Mouse (Mus musculus): ENCODE measurements around the gene Flnb.

The Flnb gene

GRCm38 (mm10) chr14:7986913-7987312 lies 169.2 kb downstream of the Flnb start:
- in situ Hi-C loops (cut with MboI; ENCODE audit: low pct_unique_long_range_greater_than_20kb in 1 of 2, low sequenced_read_pairs in 2 of 2, unreplicated experiment in 1 of 2) = loop anchor here in 1 of 2 experiments (25.0 kb wide), 2 partner anchors 150 to 350 kb away; no protein-coding TSS in a partner anchor

- in situ Hi-C loops (cut with MboI; ENCODE audit: low pct_unique_long_range_greater_than_20kb in 1 of 2, low sequenced_read_pairs in 2 of 2, unreplicated experiment in 1 of 2) = loop anchor here in 1 of 2 experiments (25.0 kb wide), 2 partner anchors 148 to 348 kb away; no protein-coding TSS in a partner anchor
Measured at GRCm38 (mm10) chr14:7989371-7989770, 171.6 kb downstream of the Flnb start.

- in situ Hi-C loops (cut with MboI; ENCODE audit: low pct_unique_long_range_greater_than_20kb in 1 of 2, low sequenced_read_pairs in 2 of 2, unreplicated experiment in 1 of 2) = loop anchor here (10.0 to 25.0 kb wide), 4 partner anchors 147 to 347 kb away; partner anchors contain the start of gene Flnb (in 1 of the 2)
Measured at GRCm38 (mm10) chr14:7989961-7990360, 172.2 kb downstream of the Flnb start.

GRCm38 (mm10) chr14:7991108-7991776 lies 173.5 kb downstream of the Flnb start:
- in situ Hi-C loops (cut with MboI; ENCODE audit: low pct_unique_long_range_greater_than_20kb in 1 of 2, low sequenced_read_pairs in 2 of 2, unreplicated experiment in 1 of 2) = loop anchor here (10.0 to 25.0 kb wide), 4 partner anchors 146 to 346 kb away; partner anchors contain the start of gene Flnb (in 1 of the 2)

GRCm38 (mm10) chr14:7992158-7992557 lies 174.4 kb downstream of the Flnb start:
- in situ Hi-C loops (cut with MboI; ENCODE audit: low pct_unique_long_range_greater_than_20kb in 1 of 2, low sequenced_read_pairs in 2 of 2, unreplicated experiment in 1 of 2) = loop anchor here (10.0 to 25.0 kb wide), 4 partner anchors 145 to 345 kb away; partner anchors contain the start of gene Flnb (in 1 of the 2)

- in situ Hi-C loops (cut with MboI; ENCODE audit: low pct_unique_long_range_greater_than_20kb in 1 of 2, low sequenced_read_pairs in 2 of 2, unreplicated experiment in 1 of 2) = loop anchor here (10.0 to 25.0 kb wide), 4 partner anchors 143 to 343 kb away; partner anchors contain the start of gene Flnb (in 1 of the 2)
Measured at GRCm38 (mm10) chr14:7994271-7994767, 176.6 kb downstream of the Flnb start, which contains the start of gene Dnase1l3. Gene Dnase1l3 (minus strand): TSS chr14:7994573.

GRCm38 (mm10) chr14:7997255-7997696 lies 179.5 kb downstream of the Flnb start:
- in situ Hi-C loops (cut with MboI; ENCODE audit: low pct_unique_long_range_greater_than_20kb in 1 of 2, low sequenced_read_pairs in 2 of 2, unreplicated experiment in 1 of 2) = loop anchor here (10.0 to 25.0 kb wide), 4 partner anchors 140 to 340 kb away; partner anchors contain the start of gene Flnb (in 1 of the 2)

- in situ Hi-C loops (cut with MboI; ENCODE audit: low pct_unique_long_range_greater_than_20kb in 1 of 2, low sequenced_read_pairs in 2 of 2, unreplicated experiment in 1 of 2) = loop anchor here (10.0 to 25.0 kb wide), 4 partner anchors 138 to 338 kb away; partner anchors contain the start of gene Flnb (in 1 of the 2)
Measured at GRCm38 (mm10) chr14:7999030-7999429, 181.3 kb downstream of the Flnb start.

- in situ Hi-C loops (cut with MboI; ENCODE audit: low pct_unique_long_range_greater_than_20kb in 1 of 2, low sequenced_read_pairs in 2 of 2, unreplicated experiment in 1 of 2) = loop anchor here (10.0 to 25.0 kb wide), 4 partner anchors 138 to 338 kb away; partner anchors contain the start of gene Flnb (in 1 of the 2)
Measured at GRCm38 (mm10) chr14:7999435-7999834, 181.7 kb downstream of the Flnb start.

GRCm38 (mm10) chr14:8000247-8000646 lies 182.5 kb downstream of the Flnb start:
- in situ Hi-C loops (cut with MboI; ENCODE audit: low pct_unique_long_range_greater_than_20kb in 1 of 2, low sequenced_read_pairs in 2 of 2, unreplicated experiment in 1 of 2) = no loop called here
